Mouse (Mus musculus) kidney, adult 9 months (tissue): ENCODE results near the gene Cdc42ep5.

Source experiments
- DNase-seq: peaks from one replicate; pipeline ENCODE4 v3.0.0; 2022

Cdc42ep5 gene

DNA sequence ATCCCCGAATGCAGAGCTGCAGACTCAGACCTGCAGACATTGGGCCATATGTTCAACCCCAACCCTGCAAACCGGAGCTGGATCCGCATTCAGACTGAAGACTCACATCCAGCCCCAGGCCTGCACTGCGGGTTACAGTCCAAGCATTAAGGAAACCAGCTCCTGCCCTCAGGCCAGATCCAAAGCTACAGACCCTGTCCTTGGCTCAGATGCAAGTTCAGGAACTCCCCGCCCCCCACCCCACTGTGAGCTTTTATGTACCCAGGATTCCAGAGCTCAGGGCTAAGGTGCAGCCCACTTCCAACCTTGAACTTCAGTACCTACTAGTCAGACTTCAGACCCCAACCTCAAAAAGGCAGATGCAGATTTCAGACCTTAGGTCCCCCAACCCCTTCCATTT lies 39.8 kb downstream of the Cdc42ep5 start:
- no peak for DNase-seq

DNA sequence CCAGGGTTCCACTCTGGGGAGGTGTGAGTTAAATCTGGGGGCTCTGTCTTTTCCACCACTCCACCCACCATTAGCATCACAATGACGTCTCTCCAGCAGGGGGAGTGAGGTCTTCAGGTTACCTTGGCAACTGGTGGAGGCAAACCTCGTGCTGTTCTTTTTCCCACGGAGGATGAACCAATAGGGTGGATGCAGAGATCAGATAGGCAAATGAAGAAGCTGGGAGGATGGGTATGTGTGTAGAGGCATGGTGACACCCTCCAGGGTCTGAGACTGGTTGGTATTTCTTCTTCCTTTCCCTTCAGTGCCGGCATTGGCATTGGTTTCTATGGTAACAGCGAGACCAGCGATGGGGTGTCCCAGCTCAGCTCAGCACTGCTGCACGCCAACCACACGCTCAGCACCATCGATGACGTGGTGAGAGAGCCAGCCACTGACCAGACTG lies 40.3 kb downstream of the Cdc42ep5 start:
- no peak for DNase-seq

DNA sequence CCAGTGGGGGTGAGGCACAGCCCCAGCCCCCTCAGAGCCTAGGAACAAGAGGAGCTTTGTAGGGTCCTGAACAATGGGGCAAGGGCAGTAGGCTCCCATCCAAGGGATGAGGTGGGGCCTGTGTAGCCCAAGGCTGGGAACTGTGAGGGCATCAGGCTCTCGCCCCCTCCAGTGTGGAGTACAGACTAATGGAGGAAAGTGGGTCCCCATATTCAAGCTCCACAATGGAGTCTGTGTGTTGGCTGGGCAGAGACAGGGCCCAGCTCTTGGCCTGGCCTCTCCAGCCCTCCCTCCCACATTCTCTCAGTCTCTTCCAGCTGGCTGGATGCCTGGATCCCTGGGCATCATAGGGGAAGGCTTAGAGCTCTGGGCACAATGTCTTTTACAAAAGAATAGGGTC lies 40.9 kb downstream of the Cdc42ep5 start:
- DNase-seq: no peak

DNA sequence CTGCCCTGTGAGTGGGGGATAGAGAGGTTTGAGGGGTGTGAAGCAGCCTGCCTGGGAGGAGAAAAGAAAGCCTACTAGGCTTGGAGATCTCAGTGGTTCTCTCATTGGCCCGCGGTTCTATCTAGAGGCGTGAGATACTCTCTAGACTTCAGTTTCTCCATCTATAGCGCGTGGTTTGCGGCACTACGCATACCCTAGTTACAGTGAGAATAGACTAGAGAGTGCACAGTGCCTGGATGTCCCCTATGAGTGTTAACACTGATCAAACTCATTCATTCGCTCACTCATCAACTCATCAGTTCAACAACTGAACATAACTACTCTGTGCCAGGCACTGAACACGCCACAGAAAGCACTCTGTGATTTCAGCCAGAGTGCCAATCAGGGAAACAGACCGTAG lies 41.9 kb downstream of the Cdc42ep5 start:
- DNase-seq: no peak

DNA sequence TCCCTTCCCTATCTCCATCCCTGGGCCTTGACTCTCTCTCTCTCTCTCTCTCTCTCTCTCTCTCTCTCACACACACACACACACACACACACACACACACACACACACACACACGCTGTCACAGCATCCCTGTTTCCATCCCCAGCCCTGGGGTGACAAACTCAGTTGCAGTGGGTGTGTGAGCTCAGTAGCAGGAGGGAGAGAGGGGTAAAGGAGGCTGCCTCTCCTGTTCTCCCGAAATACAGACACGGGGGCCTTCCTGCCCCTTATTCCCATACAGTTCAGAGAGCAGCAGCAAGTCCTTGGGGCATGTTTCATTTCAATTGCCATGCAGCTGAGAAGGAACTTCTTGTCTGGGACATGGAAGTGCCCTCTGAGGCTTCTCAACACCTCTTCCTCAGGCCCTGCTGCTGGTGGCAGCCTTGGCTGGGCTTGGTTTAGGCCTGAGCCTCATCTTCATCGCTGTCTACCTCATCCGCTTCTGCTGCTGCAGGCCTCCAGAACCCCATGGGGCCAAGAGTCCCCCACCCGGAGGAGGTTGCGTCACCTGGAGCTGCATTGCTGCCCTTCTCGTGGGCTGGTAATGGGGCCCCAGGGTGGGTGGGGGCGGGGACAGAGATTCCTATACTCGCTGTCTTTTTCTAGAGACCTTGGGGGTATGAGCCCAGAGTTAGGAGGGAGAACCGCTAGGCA lies 42.4 kb downstream of the Cdc42ep5 start:
- no peak for DNase-seq

DNA sequence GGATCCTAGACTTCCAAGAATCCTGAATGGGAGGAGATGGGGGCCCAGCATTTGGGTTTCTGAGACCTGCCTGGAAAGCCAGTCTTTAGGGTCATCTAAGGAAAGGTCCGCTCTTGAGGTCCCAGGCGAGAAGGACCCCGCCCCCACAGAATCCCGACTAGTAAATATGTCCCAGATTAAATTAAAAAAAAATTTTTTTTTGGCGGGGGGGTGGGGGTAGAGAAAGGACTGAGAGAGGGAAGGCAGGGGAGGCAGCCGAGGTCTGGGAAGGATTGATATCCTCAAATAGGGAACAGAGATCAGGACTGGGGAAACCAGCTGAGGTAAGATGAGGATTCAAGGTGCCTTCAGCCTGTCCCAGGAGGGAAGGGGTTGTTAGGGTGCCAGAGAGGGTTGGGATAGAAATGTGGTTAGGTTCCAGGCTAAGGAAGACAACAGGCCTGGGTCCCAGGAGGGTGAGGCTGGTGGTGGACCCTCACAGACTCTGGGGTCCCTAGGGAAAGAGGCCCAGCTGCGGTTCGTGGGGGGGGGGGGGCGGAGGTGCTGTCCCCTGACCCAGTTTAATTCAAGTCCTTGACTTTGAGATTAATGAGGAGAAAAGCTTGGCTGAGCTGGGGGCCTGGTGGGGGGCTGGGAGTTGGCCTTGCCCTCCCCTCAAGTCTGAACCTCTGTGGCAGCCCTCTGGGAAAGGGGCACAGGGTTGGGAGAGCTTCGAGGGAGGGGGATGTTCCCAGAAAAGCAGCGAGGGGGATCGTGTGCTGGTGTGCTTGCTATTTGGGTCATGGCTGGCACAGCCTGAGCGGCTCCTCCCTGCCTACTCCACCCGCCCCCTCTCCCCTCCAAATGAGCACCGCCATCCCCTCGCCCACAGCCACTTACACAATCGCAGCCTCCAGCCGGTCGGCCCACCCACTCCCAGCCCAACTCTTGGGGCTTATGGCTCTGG lies 44.4 kb downstream of the Cdc42ep5 start:
- no peak for DNase-seq

DNA sequence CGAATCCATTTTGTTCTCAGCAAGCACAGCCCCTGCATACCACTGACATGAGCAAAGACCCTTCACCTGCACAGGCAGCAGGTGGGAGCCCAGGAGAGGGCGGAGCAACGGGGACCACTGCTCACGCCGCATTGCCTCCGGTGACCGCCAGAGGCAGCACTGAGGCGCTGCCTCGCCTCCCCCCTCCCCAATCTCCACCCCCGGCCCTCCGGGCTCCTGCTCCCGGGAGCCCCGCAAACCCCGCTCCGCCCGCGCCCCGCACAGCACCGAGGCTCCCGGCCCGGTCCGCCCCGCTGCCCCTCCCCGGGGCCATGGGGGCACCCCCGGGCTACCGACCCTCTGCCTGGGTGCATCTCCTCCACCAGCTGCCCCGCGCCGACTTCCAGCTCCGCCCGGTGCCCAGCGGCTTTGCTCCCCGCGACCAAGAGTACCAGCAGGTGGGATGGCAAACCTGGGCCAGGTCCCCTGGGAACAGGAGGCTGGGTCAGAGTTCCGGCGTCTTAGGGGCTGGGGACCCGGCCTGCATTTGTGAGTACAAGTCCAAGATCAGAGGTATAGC lies 45.2 kb downstream of the Cdc42ep5 start, which contains the start of gene Ttyh1:
Gene Ttyh1, plus strand, starts transcription at position 65 of the 559 bp plus-strand sequence.
- no peak for DNase-seq

DNA sequence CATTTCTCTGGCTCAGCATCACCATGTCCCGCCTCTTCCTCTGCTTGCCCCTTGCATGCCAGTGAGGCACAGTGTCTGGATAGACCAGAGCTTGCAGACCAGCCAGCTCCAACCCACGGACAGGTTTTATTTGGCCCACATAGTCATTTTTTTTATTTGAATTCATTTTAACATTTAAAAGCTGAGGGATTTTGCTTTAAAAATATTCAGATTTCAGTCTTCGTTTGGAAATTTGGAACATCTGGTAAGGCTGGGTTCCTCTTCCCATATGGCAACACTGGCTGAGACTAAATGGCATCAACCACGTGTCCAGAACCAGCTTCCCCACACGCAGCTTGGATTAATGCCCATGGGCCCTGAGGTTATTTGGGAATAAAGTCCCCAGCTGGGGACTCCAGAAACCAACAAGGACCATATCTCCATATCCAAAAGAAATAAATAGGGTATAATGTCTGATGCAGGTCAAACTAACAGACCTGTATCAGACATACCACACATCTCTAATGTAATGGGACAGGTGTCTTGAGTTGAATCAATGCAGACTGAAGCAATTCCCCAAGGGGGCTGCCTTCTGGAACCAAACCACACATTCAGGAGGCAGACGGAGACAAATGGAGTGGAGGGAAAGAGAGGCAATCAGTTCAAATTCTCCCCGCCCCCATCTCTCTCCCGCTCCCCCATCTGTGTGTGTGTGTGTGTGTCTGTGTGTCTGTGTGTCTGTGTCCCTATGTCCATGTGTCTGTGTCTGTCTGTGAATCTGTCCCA lies 47.4 kb downstream of the Cdc42ep5 start:
- DNase-seq: no peak

DNA sequence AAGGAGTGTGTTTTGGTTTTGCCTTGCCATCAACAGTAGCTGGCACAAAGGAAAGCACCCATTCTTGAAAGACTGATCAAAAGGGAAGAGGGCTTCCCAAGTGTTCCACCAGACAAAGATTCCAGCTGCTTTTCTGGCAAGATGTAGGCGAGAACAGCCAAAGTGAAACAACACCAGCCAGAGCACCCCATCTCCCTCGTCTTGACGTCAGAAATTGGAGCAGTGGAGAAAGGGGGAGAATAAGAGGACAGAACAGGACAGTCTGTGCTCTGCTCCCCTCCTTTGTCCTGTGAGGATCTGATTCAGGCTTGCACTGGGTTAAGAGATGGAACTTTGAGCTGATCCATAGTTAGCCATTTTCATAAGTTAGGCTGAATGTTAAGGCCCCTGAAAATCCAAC lies 52.9 kb downstream of the Cdc42ep5 start:
- no peak for DNase-seq

DNA sequence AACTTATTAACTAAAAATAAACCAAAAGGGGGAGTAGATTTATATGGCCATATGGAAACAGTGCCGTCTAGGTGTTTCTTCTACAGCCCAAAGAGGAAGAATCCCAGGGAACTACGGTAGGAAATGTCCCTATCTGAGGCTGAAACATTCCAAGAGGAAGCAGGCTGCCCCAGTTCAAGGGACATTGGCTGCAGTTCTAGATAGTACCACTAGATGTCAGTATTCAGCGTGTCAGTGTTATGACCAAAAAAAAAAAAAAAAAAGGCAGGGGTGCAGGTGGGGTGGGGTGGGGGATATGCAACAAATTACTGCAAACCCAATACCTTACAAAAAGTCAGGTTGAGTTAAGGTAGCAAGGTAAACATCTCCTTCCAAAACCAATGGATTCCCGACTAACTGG lies 61.2 kb downstream of the Cdc42ep5 start:
- DNase-seq: peak; percentile 57
